Mouse (Mus musculus): ENCODE results near the gene Samd5.

Samd5 gene

DNA sequence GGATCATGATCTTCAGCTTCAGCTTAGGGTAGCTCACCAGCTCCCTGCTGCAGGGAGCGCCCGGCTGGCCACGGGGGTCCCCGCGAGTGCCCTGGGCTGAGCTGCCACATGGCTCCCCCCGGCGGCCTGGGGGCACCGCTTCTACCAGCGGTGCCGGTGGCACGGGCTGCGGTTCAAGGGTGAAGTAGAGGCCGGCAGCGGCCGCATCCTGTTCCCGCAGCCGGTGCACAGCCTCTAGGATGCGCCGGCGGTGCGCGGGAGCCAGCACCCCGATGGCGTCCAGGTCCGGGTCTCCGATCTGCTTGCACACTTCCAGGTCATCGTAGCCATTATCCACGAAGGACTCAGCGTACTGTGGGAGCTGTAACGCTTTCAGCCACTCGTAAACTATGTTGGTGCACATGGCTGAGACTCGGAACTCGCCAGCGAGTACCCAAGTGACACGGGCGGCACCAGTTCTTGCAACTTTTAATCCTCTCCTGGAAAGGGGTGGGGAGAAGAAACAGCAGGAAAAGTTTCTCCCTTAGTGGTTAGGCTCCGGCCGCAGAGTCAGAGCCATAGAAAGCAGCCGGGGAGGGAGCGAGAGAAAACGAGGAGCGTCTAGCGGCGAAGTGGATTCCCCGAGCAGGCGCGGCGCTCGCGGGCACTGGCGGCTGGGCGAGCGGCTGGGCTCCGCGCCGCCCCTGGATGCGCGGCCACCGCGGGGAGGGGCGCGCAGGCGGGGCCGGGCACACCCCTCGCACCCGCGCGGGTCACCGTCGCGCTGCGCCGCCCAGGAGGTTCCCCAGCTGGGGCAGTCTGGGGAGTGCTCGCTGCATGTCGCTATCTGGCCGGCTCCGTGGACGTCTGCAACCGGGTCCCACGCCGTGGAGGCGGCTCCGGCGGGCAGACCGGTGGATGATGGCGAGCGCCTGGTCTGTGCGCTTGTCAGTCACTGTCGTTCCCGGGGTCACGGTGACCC lies at the start of gene Samd5:
Gene Samd5, minus strand, starts transcription at position 648 of the 961 bp plus-strand sequence.
- peak; percentile 46 for DNase-seq (ENCODE audit: low read depth, low spot score)

DNA sequence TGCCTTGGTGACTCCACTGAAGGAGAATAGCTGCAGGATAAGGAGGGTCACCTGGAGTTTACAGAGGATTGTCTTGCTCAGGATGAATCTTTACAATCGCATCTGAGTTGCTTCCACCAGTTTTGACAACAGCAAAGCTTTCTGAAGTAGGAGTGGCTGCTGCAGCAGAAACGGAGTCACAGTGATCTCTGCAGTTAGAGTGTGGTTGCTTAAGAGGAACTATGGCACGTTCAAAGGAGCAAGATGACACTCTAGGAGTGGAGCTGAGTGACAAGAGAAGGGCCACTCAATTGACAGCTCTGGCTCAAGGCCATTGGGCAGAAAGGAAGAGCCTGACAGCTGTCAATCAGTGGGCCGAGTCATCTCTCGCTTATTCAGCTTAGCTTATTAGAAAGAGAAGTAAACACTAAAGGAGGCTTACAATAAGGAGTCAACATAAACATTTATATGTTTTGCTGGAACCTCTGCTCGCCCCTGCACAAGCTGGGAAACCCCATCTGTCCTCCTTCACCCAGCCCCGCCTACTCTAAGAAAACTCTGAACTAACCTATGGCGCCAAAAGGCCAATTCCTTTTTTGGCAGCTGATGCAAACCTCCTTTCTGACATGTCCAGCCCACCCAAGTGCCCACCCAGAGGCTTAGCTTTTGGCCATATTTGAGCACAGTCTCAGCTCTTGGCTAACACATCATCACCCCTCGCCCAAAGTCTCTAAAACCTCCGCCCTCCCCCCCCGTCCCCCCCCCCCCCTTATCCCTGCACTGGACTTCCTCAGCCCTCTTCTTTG lies 47.7 kb upstream of the Samd5 start:
- no peak for DNase-seq (ENCODE audit: low read depth, low spot score)

- no peak for DNase-seq (ENCODE audit: low read depth, low spot score)
Measured at GRCm38 (mm10) chr10:9720027-9720426, 45.0 kb upstream of the Samd5 start.

DNA sequence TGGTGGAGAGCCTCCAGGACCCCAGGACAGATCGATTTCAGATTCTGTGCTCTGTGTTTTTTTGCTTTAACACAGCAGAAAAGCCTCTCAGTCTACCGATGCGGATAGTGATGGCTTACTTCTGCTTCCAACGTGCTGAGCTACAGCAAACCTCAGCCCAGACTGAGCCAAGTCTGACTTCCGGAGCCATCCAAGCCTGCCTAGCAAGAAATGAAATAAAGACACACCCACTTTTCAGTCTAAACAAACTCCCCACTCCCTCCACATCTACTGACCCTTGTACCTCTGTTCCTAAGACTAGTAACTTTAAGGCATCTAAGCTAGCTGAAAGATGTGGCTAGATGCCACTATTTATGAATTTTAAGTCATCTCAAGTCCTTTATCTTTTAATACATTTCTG lies 43.1 kb upstream of the Samd5 start:
- no peak for DNase-seq (ENCODE audit: low read depth, low spot score)

- DNase-seq (ENCODE audit: low read depth, low spot score): no peak
Measured at GRCm38 (mm10) chr10:9704956-9705355, 29.9 kb upstream of the Samd5 start.

GRCm38 (mm10) chr10:9699071-9699761 lies 24.2 kb upstream of the Samd5 start:
- DNase-seq (ENCODE audit: low read depth, low spot score): no peak

- DNase-seq (ENCODE audit: low read depth, low spot score): no peak
Measured at GRCm38 (mm10) chr10:9698141-9698540, 23.1 kb upstream of the Samd5 start.

DNA sequence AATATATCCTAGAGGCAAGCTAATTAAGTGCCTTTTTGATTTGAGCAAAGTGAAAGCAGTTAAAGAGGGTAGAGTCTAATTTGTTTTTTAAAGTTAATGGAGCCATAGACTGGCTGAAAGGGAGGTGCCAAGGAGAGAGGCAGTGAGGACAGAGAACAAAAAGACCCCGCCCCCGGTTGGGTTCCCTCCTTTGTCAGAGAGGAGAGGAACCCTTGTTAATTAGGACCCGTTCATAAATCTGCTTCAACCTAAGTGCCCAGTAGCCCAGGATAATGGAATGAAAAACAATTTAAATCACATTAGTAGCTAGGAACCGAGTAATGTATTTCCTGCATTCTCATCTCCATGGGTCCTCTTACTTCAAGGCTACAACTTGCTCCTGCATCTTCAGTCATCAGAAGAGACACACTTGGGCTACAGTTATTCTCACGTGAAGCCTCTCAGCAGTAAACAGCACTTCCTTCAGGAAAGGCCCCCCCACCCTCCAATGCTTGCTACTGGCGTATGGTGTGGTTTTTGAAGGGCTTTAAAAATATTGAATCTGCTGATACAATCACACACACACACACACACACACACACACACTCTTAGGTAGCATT lies 21.6 kb upstream of the Samd5 start:
- DNase-seq (ENCODE audit: low read depth, low spot score): no peak

DNA sequence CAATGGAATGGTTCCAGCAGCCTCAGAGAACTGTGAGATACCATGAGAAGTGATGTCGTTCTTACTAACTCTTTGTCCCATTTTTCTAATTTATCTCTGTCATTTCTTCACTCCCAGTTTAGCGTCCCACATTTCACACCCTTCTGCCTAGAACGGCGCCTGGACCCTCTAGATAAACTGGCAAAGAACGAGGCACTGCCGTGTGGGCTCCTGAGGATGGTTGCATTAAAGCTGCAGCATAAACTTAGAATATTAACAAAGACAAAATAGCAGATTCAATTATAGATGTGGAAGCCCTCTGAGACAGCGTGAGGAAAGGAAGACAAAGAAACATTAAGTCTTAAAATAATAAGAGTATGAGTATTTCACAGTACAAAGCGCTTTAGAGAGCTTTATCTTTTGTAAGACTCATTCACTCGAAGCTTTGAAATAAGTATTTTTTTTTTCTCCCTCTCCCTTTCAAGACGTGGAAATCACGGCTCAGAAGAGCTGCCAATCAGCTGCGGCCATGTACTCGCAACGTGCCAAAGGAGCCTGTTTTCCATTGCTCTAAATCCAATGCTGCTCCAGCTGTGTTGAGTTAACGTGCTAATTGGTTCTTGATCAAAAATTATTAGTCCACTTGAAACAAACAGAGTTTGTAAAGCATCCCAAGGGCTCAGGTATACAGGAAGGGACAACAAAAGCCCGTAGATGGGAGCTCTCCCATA lies 19.1 kb upstream of the Samd5 start:
- DNase-seq (ENCODE audit: low read depth, low spot score): no peak

GRCm38 (mm10) chr10:9680928-9681327 lies 5.9 kb upstream of the Samd5 start:
- DNase-seq (ENCODE audit: low read depth, low spot score): no peak

DNA sequence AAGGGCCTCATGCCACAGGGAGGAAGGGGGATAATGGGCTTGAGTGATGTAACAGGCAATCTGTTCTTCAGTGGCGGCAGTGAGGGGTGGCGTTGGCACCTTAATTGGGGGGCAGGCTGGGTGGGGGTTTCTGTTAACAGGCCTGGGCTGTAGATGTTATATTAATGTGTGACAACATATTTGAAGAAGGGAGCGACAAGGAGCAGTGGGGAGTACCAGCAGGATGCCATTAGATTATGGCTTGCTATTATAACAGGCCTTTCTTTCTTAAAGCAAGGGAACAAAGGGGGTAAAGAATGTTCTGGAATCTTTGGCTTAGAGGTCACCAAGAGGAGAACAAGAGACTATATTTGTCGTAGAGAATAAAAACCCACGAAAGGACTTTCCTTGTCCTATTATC lies 4.9 kb upstream of the Samd5 start:
- DNase-seq (ENCODE audit: low read depth, low spot score): no peak

DNA sequence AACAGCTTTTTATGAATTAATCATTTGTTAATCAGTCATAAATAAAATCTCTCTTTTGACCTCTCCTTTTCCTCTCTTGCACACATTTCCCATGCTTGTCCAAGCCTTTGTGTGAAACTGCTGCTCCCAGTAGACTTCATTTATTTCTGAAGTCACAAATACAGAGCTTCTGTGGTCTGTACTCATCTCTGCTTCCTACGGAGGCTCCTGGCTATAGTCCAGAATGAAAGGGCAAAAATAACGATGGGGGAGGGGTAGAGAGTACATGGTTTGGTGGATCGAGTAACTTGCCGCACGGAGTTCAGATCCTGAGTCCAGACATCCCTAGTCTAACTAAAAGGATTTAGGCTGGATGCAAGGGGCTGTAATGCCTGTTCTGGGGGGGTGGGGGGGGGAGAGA lies 3.1 kb upstream of the Samd5 start:
- DNase-seq (ENCODE audit: low read depth, low spot score): no peak

- DNase-seq (ENCODE audit: low read depth, low spot score): peak; percentile 87
Measured at GRCm38 (mm10) chr10:9676886-9677285, 1.9 kb upstream of the Samd5 start.

- DNase-seq (ENCODE audit: low read depth, low spot score): peak; percentile 3
Measured at GRCm38 (mm10) chr10:9676418-9676786, 1.4 kb upstream of the Samd5 start.

GRCm38 (mm10) chr10:9675550-9676417 lies 776 bp upstream of the Samd5 start:
- no peak for DNase-seq (ENCODE audit: low read depth, low spot score)

GRCm38 (mm10) chr10:9673276-9673675 lies 1.7 kb downstream of the Samd5 start:
- DNase-seq (ENCODE audit: low read depth, low spot score): no peak

GRCm38 (mm10) chr10:9672751-9673150 lies 2.3 kb downstream of the Samd5 start:
- DNase-seq (ENCODE audit: low read depth, low spot score): no peak

DNA sequence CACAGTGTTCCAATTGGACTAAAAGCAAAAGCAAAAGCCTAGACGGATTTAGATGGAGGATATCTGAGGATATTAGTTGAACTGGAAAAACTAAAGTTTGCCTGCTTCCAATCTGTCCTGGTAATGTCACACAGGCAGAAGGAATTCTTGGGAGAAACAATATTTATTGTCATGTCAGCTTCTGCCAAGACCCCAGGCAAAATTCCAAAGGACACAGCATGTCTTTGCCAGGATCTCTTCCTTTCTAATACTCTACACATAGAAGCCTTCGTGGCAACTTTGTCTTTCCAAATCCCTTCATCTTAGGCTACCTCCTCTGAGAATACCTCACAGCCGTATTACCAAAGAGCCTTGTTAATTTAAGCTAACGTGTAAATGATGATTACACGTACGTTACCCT lies 4.7 kb downstream of the Samd5 start:
- no peak for DNase-seq (ENCODE audit: low read depth, low spot score)

- no peak for DNase-seq (ENCODE audit: low read depth, low spot score)
Measured at GRCm38 (mm10) chr10:9668791-9669190, 6.2 kb downstream of the Samd5 start.

GRCm38 (mm10) chr10:9652946-9653345 lies 22.1 kb downstream of the Samd5 start:
- no peak for DNase-seq (ENCODE audit: low read depth, low spot score)
